Mouse (Mus musculus) lung, postnatal 0 days (tissue): ENCODE data around the gene Angptl6.

Experiments used
- CTCF ChIP-seq: IDR thresholded peaks from 2 replicates; pipeline ENCODE4 v1.5.1; 2016; ENCODE audit warnings: antibody characterized with exemption, mild to moderate bottlenecking
- EP300 ChIP-seq: IDR thresholded peaks from 2 replicates; pipeline ENCODE4 v1.6.1; 2016; ENCODE audit warnings: antibody characterized with exemption, mild to moderate bottlenecking, control low read depth

- TF ChIP-seq CTCF, result no peak
- TF ChIP-seq EP300, result no peak
Measured at GRCm38 (mm10) chr9:20878710-20879065, 839 bp downstream of the Angptl6 start.
